Mouse (Mus musculus) embryonic stem cell, embryonic (primary cell): Measurements from ENCODE around the gene Olfr1029.
"Not testable (repeated sequence)": the region's sequence is repeated elsewhere in the genome, so short reads cannot be mapped to it uniquely, and the experiment has no call there.

ENCODE experiments used
- CTCF ChIA-PET, 4 experiments: fragments of 300-600 bp in 2 of 4; fragments of 350-600 bp in 2 of 4; sonication (Branson Sonifier 250); formaldehyde crosslinking; loops; one replicate each; lab custom pipeline; 2022; ENCODE audit warnings: inconsistent platforms in 2 of 4; lab: Charles Lee
- POLR2A ChIA-PET, 4 experiments: fragments of 300-600 bp in 2 of 4; fragments of 350-600 bp in 2 of 4; sonication (Branson Sonifier 250); formaldehyde crosslinking; loops; one replicate each; lab custom pipeline; 2022; ENCODE audit warnings: antibody characterized with exemption in 4 of 4, inconsistent platforms in 1 of 4; lab: Charles Lee

Gene Olfr1029

GRCm38 (mm10) chr2:85973595-85973994, at the start of gene Olfr1029:
TSS of gene Olfr1029 (plus strand) at chr2:85973895.
- ChIA-PET CTCF (no interaction called here), POLR2A (no interaction called here)

- ChIA-PET CTCF (no interaction called here), POLR2A (no interaction called here)
Observed at GRCm38 (mm10) chr2:85950137-85950536, 23.6 kb upstream of the Olfr1029 start, which contains the start of gene Olfr1028. TSS of gene Olfr1028 (plus strand) at chr2:85950437.

GRCm38 (mm10) chr2:85978976-85979375, 5.3 kb downstream of the Olfr1029 start, which contains the start of gene Olfr1030:
TSS of gene Olfr1030 (plus strand) at chr2:85979276.
- CTCF ChIA-PET = no interaction called here

GRCm38 (mm10) chr2:85990004-85990403, 16.3 kb downstream of the Olfr1029 start, which contains the start of gene Olfr1031:
TSS of gene Olfr1031 (plus strand) at chr2:85990304.
- CTCF ChIA-PET = no interaction called here
- POLR2A ChIA-PET = no interaction called here

More at GRCm38 (mm10) chr2:85978976-85979375, 5.3 kb downstream of the Olfr1029 start, which contains the start of gene Olfr1030:
- POLR2A ChIA-PET = no interaction called here

- ChIA-PET CTCF (interaction anchor here in 1 of 4 experiments (0.6 kb wide), 1 partner anchor 680 kb away, joined by 3 read pairs; no protein-coding TSS in a partner anchor), POLR2A (no interaction called here)
Observed at GRCm38 (mm10) chr2:86005240-86005639, 31.5 kb downstream of the Olfr1029 start, which contains the start of gene Olfr1032. TSS of gene Olfr1032 (plus strand) at chr2:86005540.

- CTCF ChIA-PET, POLR2A ChIA-PET: not testable (repeated sequence)
Observed at GRCm38 (mm10) chr2:86020406-86020805, 46.7 kb downstream of the Olfr1029 start, which contains the start of gene Olfr1033. TSS of gene Olfr1033 (plus strand) at chr2:86020633.

- CTCF ChIA-PET, POLR2A ChIA-PET: not testable (repeated sequence)
Observed at GRCm38 (mm10) chr2:86021518-86021917, 47.8 kb downstream of the Olfr1029 start.
